Mouse (Mus musculus) midbrain, embryonic 10.5 days (tissue): ENCODE measurements around the gene Xkr8. TPM values are rescaled to one million over a fixed set of nuclear protein-coding genes. Genes with fewer than 3 reads are reported as not detected.

Source experiments
- DNase-seq: peaks from one replicate; pipeline ENCODE4 v3.0.0-alpha.2; 2017; ENCODE audit warnings: low spot score
- H3K27ac ChIP-seq: fragments of 300-500 bp; sonication (generic); replicated peaks from 2 replicates; pipeline ENCODE4 v1.5.1; 2016; ENCODE audit warnings: mild to moderate bottlenecking
- H3K27me3 ChIP-seq: fragments of 300-500 bp; sonication (generic); 2 replicates; pipeline ENCODE4 v1.6.1; 2016; ENCODE audit warnings: low read depth, mild to moderate bottlenecking; ENCODE audit not compliant: poor library complexity, severe bottlenecking
- H3K36me3 ChIP-seq: fragments of 300-500 bp; sonication (generic); 2 replicates; pipeline ENCODE4 v1.6.1; 2016; ENCODE audit warnings: mild to moderate bottlenecking, moderate library complexity
- H3K4me1 ChIP-seq: fragments of 300-500 bp; sonication (generic); 2 replicates; pipeline ENCODE4 v1.6.1; 2016
- H3K4me3 ChIP-seq: fragments of 300-500 bp; sonication (generic); 2 replicates; pipeline ENCODE4 v1.5.1; 2016; ENCODE audit warnings: mild to moderate bottlenecking, moderate library complexity
- H3K9me3 ChIP-seq: fragments of 300-500 bp; sonication (generic); replicated peaks from 2 replicates; pipeline ENCODE4 v1.6.1; 2016; ENCODE audit warnings: mild to moderate bottlenecking
- WGBS: fragments of 180-500 bp; shearing (Covaris S2); methylation state at CpG from one replicate; pipeline ENCODE4 v1.1.7; 2016; 5-methylcytosine and 5-hydroxymethylcytosine counted together
- polyA plus RNA-seq: library from polyadenylated mRNA; unstranded; fragments of >200 nt; fragmentation: Nextera tagmentation; extraction: Ambion mirVana; gene quantifications from 2 replicates; pipeline ENCODE4 v1.2.1, GENCODE M21; 2016

The Xkr8 gene
- polyA plus RNA-seq, 1 experiment from 2014 or later = 4.8 TPM

- H3K27ac ChIP-seq = no peak overlapping the region; the same call in 1 of the 2 replicates
- peaks cover 12% of the 10 kb centered on the region for H3K36me3 ChIP-seq
- no peak for DNase-seq
- H3K4me3 ChIP-seq = peak overlapping the region; percentile 68
- 56% methylated on average over 12 of the region's 12 CpGs for WGBS
- H3K27me3 ChIP-seq = no peaks in the 10 kb centered on the region
- H3K9me3 ChIP-seq = no peaks in the 10 kb centered on the region
- peaks cover 16% of the 10 kb centered on the region for H3K4me1 ChIP-seq
Measured at GRCm38 (mm10) chr4:132731616-132732015, 730 bp downstream of the Xkr8 start.

GRCm38 (mm10) chr4:132728233-132728632, 4.1 kb downstream of the Xkr8 start:
- Histone ChIP-seq H3K27ac (no peak overlapping the region), H3K4me1 (peaks cover 16% of the 10 kb centered on the region), H3K36me3 (peaks cover 37% of the 10 kb centered on the region), H3K4me3 (no peak overlapping the region), H3K9me3 (no peaks in the 10 kb centered on the region), H3K27me3 (no peaks in the 10 kb centered on the region)
- no peak for DNase-seq
- WGBS = 93% methylated on average over 8 of the region's 8 CpGs

GRCm38 (mm10) chr4:132718251-132718650, 14.1 kb downstream of the Xkr8 start:
- peaks cover 77% of the 10 kb centered on the region for H3K36me3 ChIP-seq
- WGBS = 98% methylated on average over 1 of the region's 1 CpGs
- DNase-seq = no peak
- H3K27ac ChIP-seq = no peak overlapping the region
- H3K4me3 ChIP-seq = no peak overlapping the region
- H3K27me3 ChIP-seq = no peaks in the 10 kb centered on the region
- no peaks in the 10 kb centered on the region for H3K4me1 ChIP-seq
- no peaks in the 10 kb centered on the region for H3K9me3 ChIP-seq

- Histone ChIP-seq H3K27ac (no peak overlapping the region), H3K4me1 (no peaks in the 10 kb centered on the region), H3K27me3 (no peaks in the 10 kb centered on the region), H3K4me3 (no peak overlapping the region), H3K36me3 (peaks cover 77% of the 10 kb centered on the region), H3K9me3 (no peaks in the 10 kb centered on the region)
- DNase-seq = no peak
- 94% methylated on average over 7 of the region's 7 CpGs for WGBS
Measured at GRCm38 (mm10) chr4:132713181-132713580, 19.2 kb downstream of the Xkr8 start.

- Histone ChIP-seq H3K27me3 (no peaks in the 10 kb centered on the region), H3K4me1 (no peaks in the 10 kb centered on the region), H3K27ac (no peak overlapping the region), H3K4me3 (no peak overlapping the region), H3K9me3 (no peaks in the 10 kb centered on the region), H3K36me3 (peaks cover 98% of the 10 kb centered on the region)
- DNase-seq = no peak
- WGBS = 95% methylated on average over 8 of the region's 8 CpGs
Measured at GRCm38 (mm10) chr4:132706885-132707284, 25.5 kb downstream of the Xkr8 start.

- no peaks in the 10 kb centered on the region for H3K4me1 ChIP-seq
- H3K27me3 ChIP-seq = no peaks in the 10 kb centered on the region
- H3K4me3 ChIP-seq = no peak overlapping the region
- 98% methylated on average over 5 of the region's 5 CpGs for WGBS
- no peak overlapping the region for H3K27ac ChIP-seq
- no peaks in the 10 kb centered on the region for H3K9me3 ChIP-seq
- peaks cover 98% of the 10 kb centered on the region for H3K36me3 ChIP-seq
- DNase-seq = no peak
Measured at GRCm38 (mm10) chr4:132702076-132702475, 30.3 kb downstream of the Xkr8 start.

GRCm38 (mm10) chr4:132693366-132693765, 39.0 kb downstream of the Xkr8 start:
- Histone ChIP-seq H3K4me1 (no peaks in the 10 kb centered on the region), H3K27me3 (no peaks in the 10 kb centered on the region), H3K27ac (no peak overlapping the region), H3K36me3 (peaks cover 80% of the 10 kb centered on the region), H3K4me3 (no peak overlapping the region), H3K9me3 (no peaks in the 10 kb centered on the region)
- 90% methylated on average over 3 of the region's 3 CpGs for WGBS
- no peak for DNase-seq

GRCm38 (mm10) chr4:132689634-132690033, 42.7 kb downstream of the Xkr8 start:
- WGBS = 91% methylated on average over 2 of the region's 2 CpGs

GRCm38 (mm10) chr4:132676771-132677539, 55.4 kb downstream of the Xkr8 start:
- WGBS = 87% methylated on average over 7 of the region's 7 CpGs
- H3K27me3 ChIP-seq = no peaks in the 10 kb centered on the region
- H3K27ac ChIP-seq = no peak overlapping the region
- no peak overlapping the region for H3K4me3 ChIP-seq
- DNase-seq = no peak
- no peaks in the 10 kb centered on the region for H3K9me3 ChIP-seq
- no peaks in the 10 kb centered on the region for H3K4me1 ChIP-seq
- H3K36me3 ChIP-seq = peaks cover 91% of the 10 kb centered on the region

More at GRCm38 (mm10) chr4:132689634-132690033, 42.7 kb downstream of the Xkr8 start:
- H3K4me3 ChIP-seq = no peak overlapping the region
- no peaks in the 10 kb centered on the region for H3K9me3 ChIP-seq
- H3K27ac ChIP-seq = no peak overlapping the region
- no peak for DNase-seq
- H3K27me3 ChIP-seq = no peaks in the 10 kb centered on the region
- H3K4me1 ChIP-seq = no peaks in the 10 kb centered on the region
- peaks cover 75% of the 10 kb centered on the region for H3K36me3 ChIP-seq

Other genes with a start within 250 kb of the Xkr8 start
- 13.0 and 14.7 TPM in 2 replicates for gene Sesn2, start 222.0 kb downstream of the Xkr8 start, polyA plus RNA-seq
- gene Atpif1, start 198.9 kb downstream of the Xkr8 start, polyA plus RNA-seq = 965 and 979 TPM in 2 replicates
- gene Dnajc8, start 197.0 kb downstream of the Xkr8 start, polyA plus RNA-seq = 203 and 216 TPM in 2 replicates
- 0.41 and 0.56 TPM in 2 replicates for gene Ptafr, start 168.5 kb downstream of the Xkr8 start, polyA plus RNA-seq
- 30.0 and 30.1 TPM in 2 replicates for gene Eya3, start 93.6 kb downstream of the Xkr8 start, polyA plus RNA-seq
- 2.3 and 2.9 TPM in 2 replicates for gene Smpdl3b, start 24.7 kb upstream of the Xkr8 start, polyA plus RNA-seq
- gene Rpa2, start 35.8 kb upstream of the Xkr8 start, polyA plus RNA-seq = 174 and 200 TPM in 2 replicates
- gene Themis2, start 63.8 kb upstream of the Xkr8 start, polyA plus RNA-seq = 0.86 and 1.2 TPM in 2 replicates
- 78.1 and 79.8 TPM in 2 replicates for gene Ppp1r8, start 110.6 kb upstream of the Xkr8 start, polyA plus RNA-seq
- 61.5 and 72.5 TPM in 2 replicates for gene Stx12, start 152.0 kb upstream of the Xkr8 start, polyA plus RNA-seq
- 34.7 and 35.5 TPM in 2 replicates for gene Fam76a, start 190.0 kb upstream of the Xkr8 start, polyA plus RNA-seq
- 0.05 and 0.10 TPM in 2 replicates for gene Fgr, start 241.5 kb upstream of the Xkr8 start, polyA plus RNA-seq